Mouse (Mus musculus): ENCODE measurements at regions not wholly inside any gene's neighbourhood (a gene's known extent, or its start where the extent isn't known, plus 50 kb on each side); places are given as distances from the start of the nearest gene placed in this dataset.
A peak's percentile ranks its signal among the peaks of the same experiment; 100 is the strongest.

DNA sequence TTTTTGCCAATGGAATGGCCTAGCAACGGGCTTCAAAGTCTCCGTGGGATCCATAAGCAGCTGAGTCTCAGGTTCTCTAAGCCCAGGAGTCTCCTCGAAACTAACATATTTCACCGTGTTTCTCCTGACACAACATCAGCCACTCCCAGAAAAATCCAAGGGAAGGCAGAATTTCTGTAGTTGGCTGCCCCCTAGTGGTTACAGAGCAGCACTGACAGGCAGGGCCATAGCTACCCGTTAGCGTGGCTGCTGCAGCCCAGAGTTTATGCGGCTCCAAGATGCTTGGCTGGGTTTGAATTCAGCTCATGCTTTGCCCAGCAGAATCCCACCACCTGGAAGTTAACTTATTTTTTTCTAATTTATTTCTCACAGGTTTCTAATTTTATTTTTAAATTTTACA is 140.9 kb upstream of the Tmem164 start:
- peak; percentile 49 to 56 for DNase-seq (ENCODE audit: low spot score in 2 of 2)

- DNase-seq (ENCODE audit: low spot score in 2 of 2): no peak
These were observed 129.0 kb upstream of the Tmem164 start for GRCm38 (mm10) chrX:142552196-142552595.

- peak; percentile 25 to 50 for DNase-seq (ENCODE audit: low spot score in 2 of 2)
These were observed 127.0 kb upstream of the Tmem164 start for GRCm38 (mm10) chrX:142554161-142554560.

GRCm38 (mm10) chrX:142557496-142557895 is 123.7 kb upstream of the Tmem164 start:
- DNase-seq (ENCODE audit: low spot score in 2 of 2): no peak

DNA sequence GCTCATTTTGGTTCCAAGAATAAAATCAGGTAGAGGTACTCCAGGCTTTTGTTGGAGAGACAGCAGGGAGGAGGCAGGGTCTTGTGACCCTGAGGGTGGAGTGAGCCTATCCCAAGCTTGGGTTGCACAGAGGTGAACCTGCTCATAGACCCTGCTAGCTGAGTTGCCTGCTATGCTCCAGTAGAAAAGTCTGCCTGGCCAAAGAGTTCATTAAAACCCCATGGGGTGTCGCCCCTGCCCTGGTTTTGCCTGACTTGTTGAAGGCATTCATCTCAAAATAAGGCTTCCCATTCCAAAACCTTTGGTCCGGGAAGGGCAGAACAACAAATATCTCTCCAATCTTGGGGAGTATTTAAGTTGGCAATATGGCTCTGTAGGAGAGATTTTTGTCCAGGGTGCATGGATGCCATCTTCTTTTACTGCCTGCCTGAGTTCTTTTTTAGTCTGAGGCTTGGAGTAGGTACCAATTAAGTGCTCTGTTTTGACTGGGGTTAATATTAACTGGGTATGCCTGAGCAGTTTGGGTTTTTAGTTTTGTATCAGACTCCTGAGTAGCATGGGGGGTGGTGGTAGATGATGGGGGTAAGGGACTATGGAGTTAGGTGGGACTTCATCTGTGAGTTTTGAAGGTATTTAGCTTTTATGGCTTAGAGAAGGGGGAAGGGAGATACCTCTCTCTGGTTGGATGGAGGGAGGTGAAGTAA is 120.8 kb upstream of the Tmem164 start:
- no peak for DNase-seq (ENCODE audit: low spot score in 2 of 2)

DNA sequence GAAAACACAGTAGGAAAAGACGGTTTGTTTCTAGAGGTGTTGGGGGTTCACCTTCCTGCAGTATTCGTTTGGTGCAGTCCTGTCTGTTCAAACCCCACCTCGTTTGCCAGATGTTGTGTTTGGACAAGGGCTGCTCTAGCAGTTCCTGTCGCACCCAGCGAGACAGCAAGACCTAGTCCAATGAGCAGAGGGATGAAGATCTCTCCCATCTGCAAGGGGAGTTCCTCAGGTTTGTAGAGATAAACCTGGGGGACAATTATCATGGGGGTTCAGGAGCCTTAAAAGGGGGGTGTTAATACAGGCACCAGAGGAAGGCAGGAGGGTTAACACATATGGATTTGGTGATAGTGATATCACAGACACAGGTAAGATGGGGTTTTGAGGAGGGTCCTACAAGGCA is 119.4 kb upstream of the Tmem164 start:
- no peak for DNase-seq (ENCODE audit: low spot score in 2 of 2)

- DNase-seq (ENCODE audit: low spot score in 2 of 2): no peak
These were observed 117.0 kb upstream of the Tmem164 start for GRCm38 (mm10) chrX:142564186-142564585.

DNA sequence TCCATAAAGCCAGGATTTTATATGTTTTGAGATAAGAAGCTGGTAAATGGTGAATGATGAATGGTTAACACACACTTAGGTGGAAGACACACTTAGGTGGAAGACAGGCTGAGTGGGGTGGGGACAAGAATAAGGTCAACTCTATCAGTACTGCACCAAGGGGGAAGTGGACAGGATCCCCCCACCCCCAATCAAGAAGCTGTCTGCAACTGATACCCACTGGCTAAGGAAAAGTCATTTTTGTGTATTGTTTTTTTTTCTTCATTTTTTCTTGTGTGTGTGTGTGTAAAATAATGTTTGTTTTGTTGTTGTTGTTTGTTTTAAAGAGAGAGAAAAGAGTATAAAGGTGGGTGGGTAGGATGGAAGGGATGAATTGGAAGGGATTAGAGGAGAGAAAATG is 109.4 kb upstream of the Tmem164 start:
- no peak for DNase-seq (ENCODE audit: low spot score in 2 of 2)

GRCm38 (mm10) chrX:142574022-142574421 is 107.2 kb upstream of the Tmem164 start:
- DNase-seq (ENCODE audit: low spot score in 2 of 2): no peak

GRCm38 (mm10) chrX:142574945-142575710 is 106.1 kb upstream of the Tmem164 start:
- DNase-seq (ENCODE audit: low spot score in 2 of 2): no peak

DNA sequence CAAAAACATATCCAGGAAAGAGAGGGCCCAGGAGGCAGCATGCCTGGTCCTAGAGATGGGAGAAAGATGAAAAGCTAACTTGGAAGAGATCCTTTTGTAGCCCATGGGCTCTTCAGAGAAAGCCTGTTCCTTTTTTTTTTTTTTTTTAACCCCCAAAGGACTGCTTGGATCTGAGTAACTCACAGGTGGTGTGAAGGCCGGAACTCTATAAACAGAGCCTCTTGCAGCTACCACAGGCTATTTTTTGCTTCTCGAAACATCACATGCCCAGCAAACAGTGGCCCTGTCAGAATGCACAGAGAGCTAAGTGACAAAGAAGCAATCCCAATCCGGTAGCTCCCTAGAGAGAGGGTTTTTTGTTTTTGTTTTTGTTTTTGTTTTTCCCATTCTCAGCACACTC is 105.1 kb upstream of the Tmem164 start:
- DNase-seq (ENCODE audit: low spot score in 2 of 2): peak in 1 of 2 experiments; percentile 13

DNA sequence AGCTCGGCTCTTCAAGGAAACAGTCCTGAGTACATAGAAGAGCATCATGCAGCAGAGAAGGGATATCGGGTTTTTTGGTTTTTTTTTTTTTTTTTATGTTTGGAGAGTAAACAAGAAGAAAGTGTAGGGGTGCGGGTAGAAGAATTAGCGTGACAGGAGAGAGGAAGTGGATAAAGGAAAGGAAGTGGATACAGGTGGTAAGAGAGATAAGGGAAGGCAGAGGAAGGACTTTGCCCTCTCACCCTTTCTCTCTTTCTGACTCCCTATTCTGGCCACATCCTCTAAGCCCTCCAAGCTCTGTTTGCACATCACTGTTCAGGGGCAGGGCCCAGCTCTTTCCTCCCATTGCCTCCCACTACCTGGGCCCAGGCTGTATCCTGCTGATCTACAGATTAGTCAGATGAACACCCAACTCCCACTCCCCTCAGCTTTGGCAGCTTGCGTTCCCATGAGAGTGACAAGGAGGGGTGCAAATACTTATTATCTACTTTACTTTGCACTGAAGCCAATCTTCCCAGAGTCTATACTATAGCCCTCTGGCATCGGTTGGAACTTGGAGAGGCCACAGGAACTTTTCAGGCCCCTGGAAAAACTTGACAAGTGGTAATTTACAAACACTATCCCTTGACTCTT is 103.6 kb upstream of the Tmem164 start:
- no peak for DNase-seq (ENCODE audit: low spot score in 2 of 2)

- DNase-seq (ENCODE audit: low spot score in 2 of 2): no peak
These were observed 95.9 kb upstream of the Tmem164 start for GRCm38 (mm10) chrX:142585281-142585680.

DNA sequence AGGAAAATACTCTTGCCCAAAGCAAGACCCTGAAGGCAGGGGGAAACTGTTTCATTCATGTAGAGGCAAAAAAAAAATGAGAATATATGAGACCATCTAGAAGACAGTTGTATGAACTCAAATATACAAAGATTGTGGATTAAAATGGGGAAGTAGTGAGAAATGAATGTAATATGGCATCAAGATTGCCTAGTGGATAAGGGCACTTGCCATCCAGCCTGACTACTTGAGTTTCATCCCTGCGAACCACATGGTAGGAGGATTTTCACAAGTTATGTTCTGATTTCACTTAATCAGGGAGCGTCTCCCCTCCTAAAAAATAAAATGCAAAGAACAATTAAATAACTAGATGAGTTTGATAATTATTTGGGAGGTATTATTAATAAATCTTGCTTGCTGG is 81.8 kb upstream of the Tmem164 start:
- no peak for DNase-seq (ENCODE audit: low spot score in 2 of 2)

GRCm38 (mm10) chrX:142600782-142601181 is 80.4 kb upstream of the Tmem164 start:
- no peak for DNase-seq (ENCODE audit: low spot score in 2 of 2)

- DNase-seq (ENCODE audit: low spot score in 2 of 2): no peak
These were observed 76.1 kb upstream of the Tmem164 start for GRCm38 (mm10) chrX:142605088-142605487.

- DNase-seq (ENCODE audit: low spot score in 2 of 2): no peak
These were observed 74.5 kb upstream of the Tmem164 start for GRCm38 (mm10) chrX:142606595-142607205.

GRCm38 (mm10) chrX:142616189-142616872 is 64.9 kb upstream of the Tmem164 start:
- DNase-seq (ENCODE audit: low spot score in 2 of 2): no peak

DNA sequence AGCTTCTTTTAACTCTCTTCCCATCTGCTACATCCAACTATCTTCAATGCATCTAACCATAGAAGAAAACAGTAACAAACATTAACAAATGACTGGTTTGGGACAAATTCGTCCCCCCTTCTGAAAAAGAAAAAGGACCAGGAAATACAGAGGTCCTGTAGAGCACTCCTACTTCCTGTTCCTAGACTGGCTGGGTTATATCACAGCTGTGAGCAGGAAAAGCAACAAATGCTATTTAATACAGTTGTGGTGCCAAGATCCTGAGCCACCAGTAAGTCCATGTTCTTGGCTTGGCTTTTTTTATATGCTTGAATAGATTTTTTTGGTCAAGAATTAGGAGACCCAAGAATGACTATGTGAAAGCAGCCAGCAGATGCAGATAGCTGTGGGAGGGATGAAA is 62.8 kb upstream of the Tmem164 start:
- DNase-seq (ENCODE audit: low spot score in 2 of 2): no peak

- DNase-seq (ENCODE audit: low spot score in 2 of 2): no peak
These were observed 57.8 kb upstream of the Tmem164 start for GRCm38 (mm10) chrX:142623359-142623758.

- DNase-seq (ENCODE audit: low spot score in 2 of 2): no peak
These were observed 57.3 kb upstream of the Tmem164 start for GRCm38 (mm10) chrX:142623882-142624281.
